In the genomic region with DNA sequence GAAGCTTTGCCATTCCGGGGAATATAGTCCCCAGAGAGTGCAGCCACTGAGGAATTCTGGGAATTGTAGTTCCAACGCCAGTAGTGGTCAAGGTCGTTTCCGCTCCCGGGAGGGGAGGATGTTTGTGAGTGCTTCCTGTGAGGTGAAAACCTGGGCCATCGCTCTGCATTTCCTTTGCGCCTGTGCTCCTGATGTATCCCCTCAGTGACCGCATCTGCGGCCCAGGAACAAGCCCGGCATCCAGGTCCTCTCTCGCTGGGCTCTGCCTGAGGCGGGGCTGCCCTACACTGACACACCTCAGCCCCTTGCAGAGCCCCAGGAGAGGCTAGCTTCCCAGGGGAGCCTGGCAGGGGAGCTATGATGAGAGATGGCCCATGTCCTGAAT, we compare ENCODE assay signal across 8 mouse cellular contexts. TPM values are rescaled to one million over a fixed set of nuclear protein-coding genes. Genes with fewer than 3 reads are reported as not detected.
A peak's percentile ranks its signal among the peaks of the same experiment; 100 is the strongest.
DNase-seq lines count a peak whose midpoint lies in the region; ATAC-seq and TF ChIP-seq lines count a peak whose summit lies in the region.

Gene Zfp93, plus strand, starts transcription at position 133 of the 385 bp plus-strand sequence.

- no peaks in the 10 kb centered on the region for H3K27me3 ChIP-seq in heart, embryonic 11.5 days (ENCODE audit: control insufficient read depth, insufficient read depth, low read length)
- no peaks in the 10 kb centered on the region for H3K27me3 ChIP-seq in kidney, embryonic 15.5 days
- H3K27me3 ChIP-seq in limb, embryonic 15.5 days = no peaks in the 10 kb centered on the region
- H3K27me3 ChIP-seq in midbrain, postnatal 0 days (ENCODE audit: insufficient read depth, low read length) = no peaks in the 10 kb centered on the region
- H3K27me3 ChIP-seq in stomach, embryonic 14.5 days (ENCODE audit: control insufficient read depth, insufficient read depth, low read length) = no peaks in the 10 kb centered on the region

- peak within 1 kb of the TSS; percentile 83 for H3K9ac ChIP-seq in heart, embryonic 11.5 days (ENCODE audit: low read depth, low read length)
- peak within 1 kb of the TSS; percentile 66 for H3K9ac ChIP-seq in kidney, embryonic 15.5 days
- peak within 1 kb of the TSS; percentile 75 for H3K9ac ChIP-seq in limb, embryonic 15.5 days
- H3K9ac ChIP-seq in midbrain, postnatal 0 days (replicated peaks; ENCODE audit: low read length, poor library complexity, severe bottlenecking) = peak within 1 kb of the TSS; percentile 75
- H3K9ac ChIP-seq in stomach, embryonic 14.5 days (replicated peaks; ENCODE audit: low read depth, low read length) = peak within 1 kb of the TSS; percentile 23; the same call in 1 of the 2 replicates

- peak within 1 kb of the TSS; percentile 93 for H3K4me3 ChIP-seq in bone marrow macrophage, adult 2 months (ENCODE audit: insufficient read depth, low read length)
- peak within 1 kb of the TSS; percentile 66 for H3K4me3 ChIP-seq in embryonic fibroblast, embryonic 13.5 days (ENCODE audit: insufficient read depth, low read length)
- H3K4me3 ChIP-seq in heart, embryonic 11.5 days (ENCODE audit: low read depth, low read length) = peak within 1 kb of the TSS; percentile 71
- H3K4me3 ChIP-seq in kidney, embryonic 15.5 days (replicated peaks) = peak within 1 kb of the TSS; percentile 65
- peak within 1 kb of the TSS; percentile 73 for H3K4me3 ChIP-seq in limb, embryonic 15.5 days
- H3K4me3 ChIP-seq in midbrain, postnatal 0 days (ENCODE audit: low read depth, low read length) = peak within 1 kb of the TSS; percentile 60
- H3K4me3 ChIP-seq in stomach, embryonic 14.5 days (ENCODE audit: low read depth, low read length) = peak within 1 kb of the TSS; percentile 53

- peaks cover 15% of the 10 kb centered on the region for H3K36me3 ChIP-seq in heart, embryonic 11.5 days (ENCODE audit: control insufficient read depth, insufficient read depth, low read length)
- peaks cover 20% of the 10 kb centered on the region for H3K36me3 ChIP-seq in kidney, embryonic 15.5 days
- H3K36me3 ChIP-seq in limb, embryonic 15.5 days = peaks cover 23% of the 10 kb centered on the region
- peaks cover 13% of the 10 kb centered on the region; the same call in 1 of the 2 replicates for H3K36me3 ChIP-seq in midbrain, postnatal 0 days (ENCODE audit: insufficient read depth, low read length)
- H3K36me3 ChIP-seq in stomach, embryonic 14.5 days (ENCODE audit: control insufficient read depth, insufficient read depth, low read length) = peaks cover 15% of the 10 kb centered on the region; the same call in 1 of the 2 replicates

- peak; percentile 10 to 17 for DNase-seq in B cell, adult 2 months
- peak; percentile 96 for DNase-seq in midbrain, postnatal 0 days (ENCODE audit: low spot score)

- TF ChIP-seq CTCF in bone marrow macrophage, adult 2 months (IDR thresholded peaks at IDR 0.05; ENCODE audit: low read depth, low read length) = no peak
- no peak for TF ChIP-seq CTCF in embryonic fibroblast, embryonic 13.5 days (IDR thresholded peaks at IDR 0.05; ENCODE audit: borderline replicate concordance, insufficient read depth, low read length)
- no peak for TF ChIP-seq CTCF in midbrain, postnatal 0 days (IDR thresholded peaks at IDR 0.05)

- H3K4me1 ChIP-seq in bone marrow macrophage, adult 2 months (ENCODE audit: control insufficient read depth, insufficient read depth, low read length) = peaks cover 7% of the 10 kb centered on the region
- H3K4me1 ChIP-seq in embryonic fibroblast, embryonic 13.5 days (ENCODE audit: control insufficient read depth, insufficient read depth, low read length) = no peaks in the 10 kb centered on the region
- no peaks in the 10 kb centered on the region for H3K4me1 ChIP-seq in heart, embryonic 11.5 days (ENCODE audit: control insufficient read depth, insufficient read depth, low read length)
- peaks cover 5% of the 10 kb centered on the region for H3K4me1 ChIP-seq in kidney, embryonic 15.5 days
- peaks cover 5% of the 10 kb centered on the region for H3K4me1 ChIP-seq in limb, embryonic 15.5 days
- H3K4me1 ChIP-seq in midbrain, postnatal 0 days (ENCODE audit: insufficient read depth, low read length) = 0 out of 2 replicates have a peak, but pooled peaks cover 4% of the 10 kb centered on the region
- H3K4me1 ChIP-seq in stomach, embryonic 14.5 days (ENCODE audit: control insufficient read depth, insufficient read depth, low read length) = 0 out of 2 replicates have a peak, but pooled peaks cover 2% of the 10 kb centered on the region

- ATAC-seq in heart, embryonic 11.5 days (replicated peaks; ENCODE audit: insufficient number of reproducible peaks, low FRiP score, low TSS enrichment) = peak; percentile 82
- ATAC-seq in kidney, embryonic 15.5 days (replicated peaks; ENCODE audit: low FRiP score) = peak; percentile 94
- ATAC-seq in limb, embryonic 15.5 days (ENCODE audit: insufficient number of reproducible peaks, low FRiP score, low TSS enrichment, low read depth) = peak; percentile 88
- ATAC-seq in midbrain, postnatal 0 days (ENCODE audit: low FRiP score) = peak; percentile 89
- peak; percentile 94 for ATAC-seq in stomach, embryonic 14.5 days (ENCODE audit: insufficient number of reproducible peaks, insufficient read depth, low FRiP score, low read depth)

- H3K27ac ChIP-seq in bone marrow macrophage, adult 2 months (ENCODE audit: insufficient read depth, low read depth, low read length) = no peak within 1 kb of the TSS
- no peak within 1 kb of the TSS for H3K27ac ChIP-seq in embryonic fibroblast, embryonic 13.5 days (ENCODE audit: insufficient read depth, low read length)
- peak within 1 kb of the TSS; percentile 74 for H3K27ac ChIP-seq in heart, embryonic 11.5 days (ENCODE audit: low read depth, low read length)
- H3K27ac ChIP-seq in kidney, embryonic 15.5 days = peak within 1 kb of the TSS; percentile 77
- H3K27ac ChIP-seq in limb, embryonic 15.5 days = peak within 1 kb of the TSS; percentile 80
- H3K27ac ChIP-seq in midbrain, postnatal 0 days (ENCODE audit: low read depth, low read length) = peak within 1 kb of the TSS; percentile 79
- H3K27ac ChIP-seq in stomach, embryonic 14.5 days (ENCODE audit: low read length) = peak within 1 kb of the TSS; percentile 56; the same call in 1 of the 2 replicates

- 0% methylated on average over 12 of the region's 12 CpGs for WGBS in heart, embryonic 11.5 days (ENCODE audit: insufficient replicate concordance)
- 0% methylated on average over 12 of the region's 12 CpGs for WGBS in kidney, embryonic 15.5 days
- WGBS in limb, embryonic 15.5 days = 0% methylated on average over 12 of the region's 12 CpGs
- WGBS in midbrain, postnatal 0 days = under 1% methylated on average over 12 of the region's 12 CpGs
- WGBS in stomach, embryonic 14.5 days = under 1% methylated on average over 12 of the region's 12 CpGs

- no peaks in the 10 kb centered on the region for H3K9me3 ChIP-seq in heart, embryonic 11.5 days (replicated peaks; ENCODE audit: control insufficient read depth, low read length)
- no peaks in the 10 kb centered on the region for H3K9me3 ChIP-seq in kidney, embryonic 15.5 days (replicated peaks)
- no peaks in the 10 kb centered on the region for H3K9me3 ChIP-seq in limb, embryonic 15.5 days
- H3K9me3 ChIP-seq in midbrain, postnatal 0 days (ENCODE audit: low read length) = no peaks in the 10 kb centered on the region
- no peaks in the 10 kb centered on the region for H3K9me3 ChIP-seq in stomach, embryonic 14.5 days (ENCODE audit: control insufficient read depth, low read depth, low read length)

- TF ChIP-seq POLR2A in bone marrow macrophage, adult 2 months (IDR thresholded peaks at IDR 0.05; ENCODE audit: borderline replicate concordance, low read depth, low read length) = no peak
- TF ChIP-seq POLR2A in embryonic fibroblast, embryonic 13.5 days (IDR thresholded peaks at IDR 0.05; ENCODE audit: low read depth, low read length) = peak; percentile 84

- H3K4me2 ChIP-seq in heart, embryonic 11.5 days = peak within 1 kb of the TSS; percentile 82
- H3K4me2 ChIP-seq in kidney, embryonic 15.5 days = peak within 1 kb of the TSS; percentile 75
- peak within 1 kb of the TSS; percentile 82 for H3K4me2 ChIP-seq in limb, embryonic 15.5 days
- H3K4me2 ChIP-seq in midbrain, postnatal 0 days (ENCODE audit: low read depth, low read length, poor library complexity, severe bottlenecking) = peak within 1 kb of the TSS; percentile 81
- peak within 1 kb of the TSS; percentile 55 for H3K4me2 ChIP-seq in stomach, embryonic 14.5 days (replicated peaks; ENCODE audit: low read depth, low read length)

RNA-seq across cellular contexts. Expression of gene Zfp93, which starts in this region (rescaled TPM):
- 1.1 and 1.2 TPM in 2 replicates for polyA plus RNA-seq in bone marrow macrophage, adult 2 months (2012; ENCODE audit: insufficient read depth, insufficient read length, missing spikeins)
- polyA plus RNA-seq in embryonic fibroblast, embryonic 13.5 days (2011; ENCODE audit: insufficient read length, low read depth, missing spikeins) = 6.5 and 13.4 TPM in 2 replicates
- 5.8 and 7.3 TPM in 2 replicates for polyA plus RNA-seq in heart, embryonic 11.5 days (2014; fragmentation: Nextera tagmentation; extraction: Ambion mirVana)
- polyA plus RNA-seq in kidney, embryonic 15.5 days (2015; fragmentation: Nextera tagmentation; extraction: Ambion mirVana) = 10.7 and 11.5 TPM in 2 replicates
- polyA plus RNA-seq in limb, embryonic 15.5 days (2015; fragmentation: Nextera tagmentation; extraction: Ambion mirVana) = 9.1 and 10.2 TPM in 2 replicates
- 7.4 and 11.1 TPM in 2 replicates for total RNA-seq in midbrain, postnatal 0 days (2014; rRNA removed)
- 2.2 and 2.7 TPM in 2 replicates for polyA plus RNA-seq in midbrain, postnatal 0 days (2015; fragmentation: Nextera tagmentation; extraction: Ambion mirVana)
- polyA plus RNA-seq in stomach, embryonic 14.5 days (2014; fragmentation: Nextera tagmentation; extraction: Ambion mirVana) = 8.3 and 9.7 TPM in 2 replicates

Comparison
In these comparisons a context has a peak if more than half of its experiments do, and no peak if none do; other contexts are left out.
1. H3K27ac ChIP-seq: peak in heart, embryonic 11.5 days (single experiment), kidney, embryonic 15.5 days (single experiment), limb, embryonic 15.5 days (single experiment), midbrain, postnatal 0 days (single experiment) and stomach, embryonic 14.5 days (single experiment); none in bone marrow macrophage, adult 2 months (single experiment) and embryonic fibroblast, embryonic 13.5 days (single experiment).
2. H3K9ac ChIP-seq: peak in every context shown above with its lines; median percentile 83 in heart, embryonic 11.5 days; 75 in limb, embryonic 15.5 days; 75 in midbrain, postnatal 0 days; 66 in kidney, embryonic 15.5 days; 23 in stomach, embryonic 14.5 days.
3. Peak in every context shown above with its lines, with median percentiles within 50 percentile points of each other: H3K4me3 ChIP-seq, ATAC-seq and H3K4me2 ChIP-seq.